Mouse (Mus musculus) heart, postnatal 0 days (tissue): ENCODE measurements around the gene Mterf1a.

Experiments used
- CTCF ChIP-seq: IDR thresholded peaks from 2 replicates; pipeline ENCODE4 v1.5.1; 2016; ENCODE audit warnings: antibody characterized with exemption, control low read depth, low read depth
- EP300 ChIP-seq: IDR thresholded peaks from 2 replicates; pipeline ENCODE4 v1.6.1; 2016; ENCODE audit warnings: antibody characterized with exemption, low read depth

DNA sequence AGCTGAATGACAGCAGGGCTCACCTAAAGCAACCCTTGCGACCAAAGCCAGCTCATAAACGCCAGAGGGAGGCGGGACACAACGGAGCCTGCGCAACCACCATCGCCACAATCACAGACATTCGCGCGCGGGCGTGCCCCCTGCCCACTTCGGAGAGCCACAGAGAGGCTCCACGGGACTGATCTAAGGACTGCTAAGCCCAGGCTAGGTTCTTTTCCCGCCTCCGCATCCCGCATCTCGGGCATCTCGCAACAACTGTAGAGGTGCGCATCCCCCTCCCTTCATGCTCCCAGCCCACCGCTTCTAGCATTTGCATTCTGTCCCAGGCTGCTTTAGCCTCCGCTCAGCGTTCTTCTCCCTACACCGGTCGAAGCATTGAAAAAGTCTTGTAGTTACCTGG lies 48.7 kb downstream of the Mterf1a start, which contains the start of gene Lrrd1:
- TF ChIP-seq CTCF (no peak), EP300 (no peak)
